Comparison of ENCODE assay signal across 33 mouse cellular contexts in the genomic region with DNA sequence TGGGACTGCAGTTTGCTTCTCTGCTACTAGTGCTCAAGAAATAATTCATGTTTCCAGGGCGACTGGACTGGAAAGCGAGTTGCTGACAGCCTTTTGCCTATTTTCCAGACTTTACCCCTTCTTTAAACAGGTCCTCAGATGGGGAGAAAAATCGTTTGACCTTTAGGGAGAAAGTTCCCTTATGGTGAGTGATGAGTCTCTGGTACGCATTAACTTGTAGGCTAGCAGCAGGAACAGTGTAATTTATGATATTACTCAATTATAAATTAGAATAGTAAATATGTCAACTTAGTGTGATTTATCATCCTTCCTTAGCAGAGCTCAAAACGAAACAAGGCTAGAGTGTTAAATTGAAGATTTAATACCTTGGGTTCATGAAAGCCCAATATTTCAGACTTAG. TPM values are rescaled to one million over a fixed set of nuclear protein-coding genes. Genes with fewer than 3 reads are reported as not detected.
DNase-seq lines count a peak whose midpoint lies in the region; ATAC-seq and TF ChIP-seq lines count a peak whose summit lies in the region.
"Had no signal": no experiment of that assay in that cellular context is flagged by ENCODE, and none has a peak within 500 bp of the region (broad histone marks: within the 10 kb centered on the region; RNA-seq: fewer than 3 reads in every experiment).

No protein-coding gene starts in this region.

- ATAC-seq in kidney, postnatal 0 days (replicated peaks; ENCODE audit: low FRiP score, low read depth) = no peak; the same call in 1 of the 2 replicates
- ATAC-seq: forebrain, embryonic 14.5 days; intestine, postnatal 0 days; midbrain, embryonic 16.5 days had no signal

- no peak overlapping the region for H3K9ac ChIP-seq in kidney, postnatal 0 days (ENCODE audit: low read depth, low read length)
- H3K9ac ChIP-seq: hindbrain, embryonic 12.5 days; limb, embryonic 13.5 days; lung, embryonic 15.5 days; neural tube, embryonic 13.5 days had no signal

- no peaks in the 10 kb centered on the region for H3K36me3 ChIP-seq in kidney, postnatal 0 days (ENCODE audit: insufficient read depth, low read length)
- H3K36me3 ChIP-seq: hindbrain, embryonic 12.5 days; limb, embryonic 13.5 days; lung, embryonic 15.5 days; neural tube, embryonic 13.5 days had no signal

- no peaks in the 10 kb centered on the region for H3K27me3 ChIP-seq in kidney, postnatal 0 days (ENCODE audit: insufficient read depth, low read length)
- H3K27me3 ChIP-seq: CH12.LX; hindbrain, embryonic 12.5 days; limb, embryonic 13.5 days; lung, embryonic 15.5 days; neural tube, embryonic 13.5 days had no signal

- H3K27ac ChIP-seq in kidney, postnatal 0 days = no peak overlapping the region
- H3K27ac ChIP-seq: hindbrain, embryonic 12.5 days; layer of hippocampus, adult 2 months; limb, embryonic 13.5 days; lung, embryonic 15.5 days; neural tube, embryonic 13.5 days had no signal

- no peak for TF ChIP-seq CTCF in kidney, postnatal 0 days (IDR thresholded peaks at IDR 0.05; ENCODE audit: low read depth)

- WGBS in kidney, postnatal 0 days = 32% methylated on average over 5 of the region's 5 CpGs

- H3K4me2 ChIP-seq in kidney, postnatal 0 days (ENCODE audit: low read length) = no peak overlapping the region
- H3K4me2 ChIP-seq: heart, embryonic 11.5 days; hindbrain, embryonic 12.5 days; limb, embryonic 13.5 days; liver, embryonic 11.5 days; lung, embryonic 15.5 days; midbrain, embryonic 11.5 days; neural tube, embryonic 13.5 days had no signal

- no peaks in the 10 kb centered on the region for H3K9me3 ChIP-seq in kidney, postnatal 0 days (replicated peaks; ENCODE audit: low read length)
- H3K9me3 ChIP-seq: hindbrain, embryonic 12.5 days; limb, embryonic 13.5 days; lung, embryonic 15.5 days; neural tube, embryonic 13.5 days had no signal

- no peak overlapping the region for H3K4me3 ChIP-seq in kidney, postnatal 0 days (replicated peaks; ENCODE audit: low read depth, low read length)
- H3K4me3 ChIP-seq: hindbrain, embryonic 12.5 days; layer of hippocampus, adult 2 months; limb, embryonic 13.5 days; lung, embryonic 15.5 days; neural tube, embryonic 13.5 days had no signal

- no peaks in the 10 kb centered on the region for H3K4me1 ChIP-seq in kidney, postnatal 0 days (replicated peaks; ENCODE audit: insufficient read depth, low read length)
- H3K4me1 ChIP-seq: hindbrain, embryonic 12.5 days; limb, embryonic 13.5 days; lung, embryonic 15.5 days; neural tube, embryonic 13.5 days had no signal

- peak; percentile 28 for DNase-seq in embryo, embryonic 10.5 days (ENCODE audit: low spot score)
- no peak for DNase-seq in embryo, embryonic 10 days (ENCODE audit: low spot score)
- DNase-seq in kidney, postnatal 0 days (ENCODE audit: low spot score) = peak; percentile 74
- DNase-seq in kidney, adult 8-10 months = no peak
- DNase-seq in hindlimb bud, embryonic 11.5 days (ENCODE audit: extremely low spot score, low read depth, low spot score) = peak; percentile 41
- DNase-seq in layer of hippocampus, postnatal 10 days (ENCODE audit: low spot score in 2 of 2) = no peak
- DNase-seq in left cerebral cortex, adult 9 months (ENCODE audit: low spot score in 2 of 2) = no peak
- DNase-seq: adrenal gland, postnatal 10 days; cerebellum, adult 8-10 months; cerebellum, postnatal 36 days; gastrocnemius, postnatal 36 days; heart, adult 18-20 months; heart, postnatal 36 days; kidney, postnatal 36 days; spleen, adult 18-20 months; thymus, postnatal 14 days had no signal

RNA-seq across cellular contexts. Expression of gene Galnt13, which starts 47.3 kb away (rescaled TPM):
- 0.14 TPM in 1 of 2 replicates, not detected in the other for polyA plus RNA-seq in kidney, postnatal 0 days (2015; fragmentation: Nextera tagmentation; extraction: Ambion mirVana)
- 10 to 100 TPM; 18.9 to 25.4 TPM for total RNA-seq in layer of hippocampus, postnatal 10 days (2021)
- total RNA-seq: CH12.LX; gastrocnemius, adult 18-20 months; gastrocnemius, postnatal 36 days; heart, adult 18-20 months; heart, postnatal 36 days; megakaryocyte progenitor cell, adult 5-6 weeks had no signal
- polyA plus RNA-seq: C2C12; heart, embryonic 16.5 days; liver, embryonic 16.5 days had no signal

Comparison
In these comparisons a context has a peak if more than half of its experiments do, and no peak if none do; other contexts are left out.
1. DNase-seq: peak in embryo, embryonic 10.5 days (single experiment), kidney, postnatal 0 days (single experiment) and hindlimb bud, embryonic 11.5 days (single experiment); none in embryo, embryonic 10 days (single experiment), kidney, adult 8-10 months (0 of 2), layer of hippocampus, postnatal 10 days (0 of 2) and left cerebral cortex, adult 9 months (0 of 2).